Mouse (Mus musculus) liver, embryonic 13.5 days (tissue): Measurements from ENCODE around the gene Sos1. TPM values are rescaled to one million over a fixed set of nuclear protein-coding genes. Genes with fewer than 3 reads are reported as not detected.
"Not testable (repeated sequence)": the region's sequence is repeated elsewhere in the genome, so short reads cannot be mapped to it uniquely, and the experiment has no call there.

Experiments
- ATAC-seq: fragments of 200-750 bp; cut with Nextera tagmentation; 2 replicates; pipeline ENCODE4 v1.8.0; 2017; ENCODE audit warnings: low read depth, mild to moderate bottlenecking, moderate number of reproducible peaks, moderate library complexity
- DNase-seq: peaks from one replicate; pipeline ENCODE4 v3.0.0; 2022
- H3K27ac ChIP-seq: fragments of 300-500 bp; sonication (generic); 2 replicates; pipeline ENCODE4 v1.5.1; 2015; ENCODE audit warnings: moderate library complexity, mild to moderate bottlenecking, inconsistent platforms
- H3K27me3 ChIP-seq: fragments of 300-500 bp; sonication (generic); 2 replicates; pipeline ENCODE4 v1.6.1; 2015; ENCODE audit warnings: mild to moderate bottlenecking, inconsistent platforms
- H3K36me3 ChIP-seq: fragments of 300-500 bp; sonication (generic); 2 replicates; pipeline ENCODE4 v1.6.1; 2015; ENCODE audit warnings: mild to moderate bottlenecking, inconsistent platforms
- H3K4me1 ChIP-seq: fragments of 300-500 bp; sonication (generic); replicated peaks from 2 replicates; pipeline ENCODE4 v1.6.1; 2015; ENCODE audit warnings: inconsistent platforms
- H3K4me2 ChIP-seq: fragments of 300-500 bp; sonication (generic); 2 replicates; pipeline ENCODE4 v1.6.1; 2015; ENCODE audit warnings: inconsistent platforms, mild to moderate bottlenecking, moderate library complexity
- H3K4me3 ChIP-seq: fragments of 300-500 bp; sonication (generic); replicated peaks from 2 replicates; pipeline ENCODE4 v1.5.1; 2015; ENCODE audit warnings: mild to moderate bottlenecking, inconsistent platforms
- H3K9ac ChIP-seq: fragments of 300-500 bp; sonication (generic); 2 replicates; pipeline ENCODE4 v1.6.1; 2015; ENCODE audit warnings: mild to moderate bottlenecking, inconsistent platforms
- H3K9me3 ChIP-seq: fragments of 300-500 bp; sonication (generic); replicated peaks from 2 replicates; pipeline ENCODE4 v1.6.1; 2016; ENCODE audit warnings: inconsistent platforms
- WGBS: fragments of 180-500 bp; shearing (Covaris S2); methylation state at CpG from one replicate; pipeline ENCODE4 v1.1.7; 2015; ENCODE audit not compliant: insufficient replicate concordance; 5-methylcytosine and 5-hydroxymethylcytosine counted together
- polyA plus RNA-seq: library from polyadenylated mRNA; unstranded; fragments of >200 nt; fragmentation: Nextera tagmentation; extraction: Ambion mirVana; gene quantifications from 2 replicates; pipeline ENCODE4 v1.2.1, GENCODE M21; 2015

The Sos1 gene
- polyA plus RNA-seq, 1 experiment from 2014 or later, result 1.1 TPM

- 67% methylated on average over 4 of the region's 4 CpGs for WGBS
- H3K4me2 ChIP-seq, result no peak overlapping the region
- H3K27ac ChIP-seq, result no peak overlapping the region
- H3K27me3 ChIP-seq, result no peaks in the 10 kb centered on the region
- H3K36me3 ChIP-seq, result no peaks in the 10 kb centered on the region
- no peak for DNase-seq
- no peak overlapping the region for H3K9ac ChIP-seq
- H3K4me1 ChIP-seq, result 0 out of 2 replicates have a peak, but pooled peaks cover 5% of the 10 kb centered on the region
- H3K9me3 ChIP-seq, result no peaks in the 10 kb centered on the region
- no peak overlapping the region for H3K4me3 ChIP-seq
- no peak for ATAC-seq
Observed at GRCm38 (mm10) chr17:80492811-80493210, 12.6 kb upstream of the Sos1 start.

GRCm38 (mm10) chr17:80492274-80492673 is 12.0 kb upstream of the Sos1 start:
- Histone ChIP-seq H3K27me3 (no peaks in the 10 kb centered on the region), H3K27ac (no peak overlapping the region), H3K9me3 (no peaks in the 10 kb centered on the region), H3K9ac (no peak overlapping the region), H3K4me3 (no peak overlapping the region), H3K4me2 (no peak overlapping the region), H3K4me1 (0 out of 2 replicates have a peak, but pooled peaks cover 5% of the 10 kb centered on the region), H3K36me3 (no peaks in the 10 kb centered on the region)
- ATAC-seq (no peak), DNase-seq (no peak)
- WGBS, result 72% methylated on average over 4 of the region's 4 CpGs

GRCm38 (mm10) chr17:80490166-80490565 is 9.9 kb upstream of the Sos1 start:
- Histone ChIP-seq H3K4me1 (0 out of 2 replicates have a peak, but pooled peaks cover 2% of the 10 kb centered on the region), H3K4me2 (no peak overlapping the region), H3K27me3 (no peaks in the 10 kb centered on the region), H3K9ac (no peak overlapping the region), H3K27ac (no peak overlapping the region), H3K36me3 (no peaks in the 10 kb centered on the region), H3K9me3 (no peaks in the 10 kb centered on the region), H3K4me3 (no peak overlapping the region)
- no peak for ATAC-seq
- 57% methylated on average over 5 of the region's 5 CpGs for WGBS
- DNase-seq, result no peak

- H3K4me2 ChIP-seq, result no peak overlapping the region
Observed at GRCm38 (mm10) chr17:80488918-80489317, 8.7 kb upstream of the Sos1 start.

GRCm38 (mm10) chr17:80485160-80485559 is 4.9 kb upstream of the Sos1 start:
- peaks cover 33% of the 10 kb centered on the region for H3K4me1 ChIP-seq
- H3K9ac ChIP-seq, result no peak overlapping the region
- H3K4me2 ChIP-seq, result no peak overlapping the region
- no peaks in the 10 kb centered on the region for H3K9me3 ChIP-seq
- H3K36me3 ChIP-seq, result no peaks in the 10 kb centered on the region
- no peak for ATAC-seq
- WGBS, result 41% methylated on average over 5 of the region's 5 CpGs
- H3K4me3 ChIP-seq, result no peak overlapping the region
- no peaks in the 10 kb centered on the region for H3K27me3 ChIP-seq
- H3K27ac ChIP-seq, result no peak overlapping the region
- DNase-seq, result no peak

More at GRCm38 (mm10) chr17:80488918-80489317, 8.7 kb upstream of the Sos1 start:
- H3K4me1 ChIP-seq, result 0 out of 2 replicates have a peak, but pooled peaks cover 2% of the 10 kb centered on the region
- no peak overlapping the region for H3K9ac ChIP-seq
- H3K36me3 ChIP-seq, result no peaks in the 10 kb centered on the region
- no peaks in the 10 kb centered on the region for H3K27me3 ChIP-seq
- H3K4me3 ChIP-seq, result no peak overlapping the region
- ATAC-seq (no peak), DNase-seq (no peak)
- WGBS, result 65% methylated on average over 3 of the region's 3 CpGs
- H3K9me3 ChIP-seq, result no peaks in the 10 kb centered on the region
- H3K27ac ChIP-seq, result no peak overlapping the region

GRCm38 (mm10) chr17:80480855-80481224 is 587 bp upstream of the Sos1 start:
- ATAC-seq (no peak), DNase-seq (no peak)
- Histone ChIP-seq H3K4me3 (peak overlapping the region; percentile 91), H3K4me2 (peak overlapping the region; percentile 90), H3K9me3 (no peaks in the 10 kb centered on the region), H3K27me3 (no peaks in the 10 kb centered on the region), H3K27ac (peak overlapping the region; percentile 92), H3K9ac (peak overlapping the region; percentile 95), H3K36me3 (0 out of 2 replicates have a peak, but pooled peaks cover 3% of the 10 kb centered on the region), H3K4me1 (peaks cover 67% of the 10 kb centered on the region)
- 45% methylated on average over 7 of the region's 7 CpGs for WGBS

GRCm38 (mm10) chr17:80479295-80480030 is 790 bp downstream of the Sos1 start:
- no peaks in the 10 kb centered on the region for H3K9me3 ChIP-seq
- H3K4me2 ChIP-seq, result peak overlapping the region; percentile 90
- H3K4me1 ChIP-seq, result peaks cover 71% of the 10 kb centered on the region
- peaks cover 5% of the 10 kb centered on the region; the same call in 1 of the 2 replicates for H3K36me3 ChIP-seq
- H3K9ac ChIP-seq, result peak overlapping the region; percentile 95
- peak overlapping the region; percentile 91 for H3K4me3 ChIP-seq
- no peaks in the 10 kb centered on the region for H3K27me3 ChIP-seq
- WGBS, result under 1% methylated on average over 71 of the region's 71 CpGs
- DNase-seq, result peak; percentile 58
- ATAC-seq, result peak; percentile 52
- peak overlapping the region; percentile 92 for H3K27ac ChIP-seq

- Histone ChIP-seq H3K9ac (no peak overlapping the region), H3K4me2 (peak overlapping the region; percentile 90; the same call in 1 of the 2 replicates), H3K27me3 (no peaks in the 10 kb centered on the region), H3K27ac (no peak overlapping the region), H3K4me1 (peaks cover 72% of the 10 kb centered on the region), H3K36me3 (peaks cover 11% of the 10 kb centered on the region; the same call in 1 of the 2 replicates), H3K9me3 (no peaks in the 10 kb centered on the region), H3K4me3 (no peak overlapping the region)
- no peak for DNase-seq
- 71% methylated on average over 2 of the region's 2 CpGs for WGBS
- no peak for ATAC-seq
Observed at GRCm38 (mm10) chr17:80477679-80478078, 2.6 kb downstream of the Sos1 start.

- Histone ChIP-seq H3K4me3 (no peak overlapping the region), H3K36me3 (peaks cover 11% of the 10 kb centered on the region; the same call in 1 of the 2 replicates), H3K4me2 (no peak overlapping the region), H3K9me3 (no peaks in the 10 kb centered on the region), H3K27me3 (no peaks in the 10 kb centered on the region), H3K4me1 (peaks cover 70% of the 10 kb centered on the region), H3K27ac (no peak overlapping the region), H3K9ac (no peak overlapping the region)
- DNase-seq (peak; percentile 24), ATAC-seq (no peak)
- 30% methylated on average over 4 of the region's 4 CpGs for WGBS
Observed at GRCm38 (mm10) chr17:80476496-80476895, 3.8 kb downstream of the Sos1 start.

- H3K9me3 ChIP-seq, result no peaks in the 10 kb centered on the region
- DNase-seq, result no peak
- H3K4me2 ChIP-seq, result 0 out of 2 replicates have a peak overlapping the region, but pooled peaks have one; percentile 14
- peak overlapping the region; percentile 40 for H3K27ac ChIP-seq
- WGBS, result 29% methylated on average over 8 of the region's 8 CpGs
- peaks cover 52% of the 10 kb centered on the region for H3K4me1 ChIP-seq
- ATAC-seq, result no peak
- H3K9ac ChIP-seq, result peak overlapping the region; percentile 4; the same call in 1 of the 2 replicates
- no peaks in the 10 kb centered on the region for H3K27me3 ChIP-seq
- H3K36me3 ChIP-seq, result peaks cover 9% of the 10 kb centered on the region; the same call in 1 of the 2 replicates
- no peak overlapping the region for H3K4me3 ChIP-seq
Observed at GRCm38 (mm10) chr17:80471056-80471802, 9.0 kb downstream of the Sos1 start.

GRCm38 (mm10) chr17:80468417-80468894 is 11.8 kb downstream of the Sos1 start:
- H3K27ac ChIP-seq, result peak overlapping the region; percentile 23; the same call in 1 of the 2 replicates
- H3K4me3 ChIP-seq, H3K27me3 ChIP-seq, H3K9ac ChIP-seq, H3K9me3 ChIP-seq, H3K36me3 ChIP-seq: not testable (repeated sequence)
- peak overlapping the region; percentile 34; the same call in 1 of the 2 replicates for H3K4me2 ChIP-seq
- DNase-seq, result peak; percentile 77
- ATAC-seq, result peak; percentile 93
- WGBS, result 8% methylated on average over 3 of the region's 3 CpGs
- H3K4me1 ChIP-seq, result peaks cover 38% of the 10 kb centered on the region
